ENCODE assay signal across 7 mouse cellular contexts in genomic region chr1:34164616-34165295, GRCm38 (mm10).
DNase-seq lines count a peak whose midpoint lies in the region; ATAC-seq and TF ChIP-seq lines count a peak whose summit lies in the region.

No protein-coding gene starts in this region.

- no peaks in the 10 kb centered on the region for H3K4me1 ChIP-seq in midbrain, embryonic 12.5 days
- no peaks in the 10 kb centered on the region for H3K4me1 ChIP-seq in spleen, adult 2 months (ENCODE audit: control insufficient read depth, insufficient read depth, insufficient read length)

- TF ChIP-seq CTCF in spleen, adult 2 months (IDR thresholded peaks at IDR 0.05; ENCODE audit: extremely low read depth, insufficient read depth, insufficient read length, insufficient replicate concordance) = peak; percentile 45; the same call in 1 of the 2 replicates

- H3K4me3 ChIP-seq in midbrain, embryonic 12.5 days = no peak overlapping the region
- H3K4me3 ChIP-seq in spleen, adult 2 months (ENCODE audit: extremely low read depth, insufficient read depth, insufficient read length) = no peak overlapping the region

- no peak overlapping the region for H3K27ac ChIP-seq in midbrain, embryonic 12.5 days (replicated peaks)
- H3K27ac ChIP-seq in spleen, adult 2 months (ENCODE audit: insufficient read depth, low read length) = no peak overlapping the region

- no peaks in the 10 kb centered on the region for H3K9me3 ChIP-seq in midbrain, embryonic 12.5 days

- H3K4me2 ChIP-seq in midbrain, embryonic 12.5 days (replicated peaks) = no peak overlapping the region

- peak; percentile 65; the same call in 1 of the 2 replicates for ATAC-seq in midbrain, embryonic 12.5 days (ENCODE audit: low FRiP score, low read depth)

- DNase-seq in T-cell, adult 2 months (ENCODE audit: low spot score) = peak; percentile 47
- DNase-seq in cerebellum, adult 9-10 months = peak; percentile 90
- peak; percentile 66 to 77 for DNase-seq in frontal cortex, postnatal 14 days (ENCODE audit: low spot score in 2 of 2)
- peak; percentile 66 for DNase-seq in induced T-regulatory cell, adult 2 months (ENCODE audit: low read depth)
- peak; percentile 73 for DNase-seq in left cerebral cortex, adult 11 months (ENCODE audit: low spot score)
- DNase-seq in spleen, adult 2 months (ENCODE audit: low read depth in 1 of 2, low spot score in 2 of 2) = peak in 1 of 2 experiments; percentile 52

- no peaks in the 10 kb centered on the region for H3K27me3 ChIP-seq in midbrain, embryonic 12.5 days
- H3K27me3 ChIP-seq in spleen, adult 2 months (ENCODE audit: control insufficient read depth, insufficient read depth, low read length) = no peaks in the 10 kb centered on the region

- H3K36me3 ChIP-seq in midbrain, embryonic 12.5 days = peaks cover 41% of the 10 kb centered on the region
- H3K36me3 ChIP-seq in spleen, adult 2 months (ENCODE audit: control insufficient read depth, insufficient read depth, low read length) = no peaks in the 10 kb centered on the region

- 71% methylated on average over 14 of the region's 14 CpGs for WGBS in midbrain, embryonic 12.5 days
- WGBS in spleen, adult 2 months = 69% methylated on average over 14 of the region's 14 CpGs

- no peak for TF ChIP-seq POLR2A in spleen, adult 2 months (IDR thresholded peaks at IDR 0.05; ENCODE audit: low read depth, low read length)

- no peak overlapping the region for H3K9ac ChIP-seq in midbrain, embryonic 12.5 days (replicated peaks)
